Mouse (Mus musculus): Measurements from ENCODE around the gene Syce1.

DNA sequence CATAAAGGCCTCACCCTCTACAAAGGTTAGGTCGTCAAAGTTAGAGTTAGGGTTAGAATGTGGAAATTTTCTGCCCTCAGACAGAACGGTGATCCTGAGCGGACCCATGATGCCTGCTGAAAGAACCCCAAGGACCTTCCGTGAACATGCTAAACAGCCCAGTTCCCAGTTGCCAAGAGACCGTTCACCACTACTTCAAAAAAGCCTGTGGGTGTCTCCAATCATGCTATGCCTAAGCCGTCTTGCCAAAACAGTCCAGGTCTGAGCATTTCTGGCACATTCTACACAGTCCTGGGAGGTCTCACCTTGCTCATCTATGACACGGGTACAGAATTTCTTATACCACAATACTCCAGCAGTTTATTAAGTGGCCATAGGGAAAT is 392 bp upstream of the Syce1 start:
- TF ChIP-seq CTCF (IDR thresholded peaks at IDR 0.05; ENCODE audit: low read depth), result no peak
- TF ChIP-seq EP300 (IDR thresholded peaks at IDR 0.05; ENCODE audit: low read depth), result no peak
